Mouse (Mus musculus): Measurements from ENCODE around the gene Pnpla1. TPM values are rescaled to one million over a fixed set of nuclear protein-coding genes. Genes with fewer than 3 reads are reported as not detected.
"Not testable (repeated sequence)": the region's sequence is repeated elsewhere in the genome, so short reads cannot be mapped to it uniquely, and the experiment has no call there.

Gene Pnpla1
- polyA plus RNA-seq (2012; rRNA removed) = 0.32 and 0.40 TPM in 2 replicates

DNA sequence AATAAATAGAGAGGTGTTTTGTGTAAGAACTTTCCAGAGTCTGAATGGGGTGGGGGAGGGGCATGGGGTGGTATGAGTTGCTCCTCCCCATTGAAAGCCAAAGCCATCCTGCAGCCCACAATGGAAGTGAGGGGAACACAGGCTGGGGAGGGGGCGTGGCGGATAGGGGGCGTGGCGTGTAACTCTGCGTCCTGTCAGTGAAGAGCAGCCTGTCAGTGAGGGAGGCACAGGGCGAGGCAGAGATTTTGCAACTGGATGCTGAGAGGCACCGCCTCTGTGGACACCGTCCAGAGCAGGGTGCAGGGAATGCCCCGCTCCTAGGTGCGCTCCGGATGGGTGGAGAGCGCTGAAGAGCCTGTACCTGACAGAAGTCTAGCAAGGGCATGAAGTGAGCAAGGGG lies at the start of gene Pnpla1:
Gene Pnpla1, plus strand, starts transcription at position 207 of the 400 bp plus-strand sequence.
- H3K4me3 ChIP-seq (ENCODE audit: insufficient read depth, low read length) = no peak within 1 kb of the TSS
- TF ChIP-seq CTCF (IDR thresholded peaks at IDR 0.05; ENCODE audit: extremely low read depth, insufficient read depth, low read length) (no peak), POLR2A (IDR thresholded peaks at IDR 0.05; ENCODE audit: extremely low read depth, insufficient read depth, low read length) (no peak)
- H3K4me1 ChIP-seq (ENCODE audit: control insufficient read depth, insufficient read depth, low read length) = peaks cover 2% of the 10 kb centered on the region; the same call in 1 of the 2 replicates
- H3K27ac ChIP-seq (ENCODE audit: insufficient read depth, low read length) = no peak within 1 kb of the TSS

DNA sequence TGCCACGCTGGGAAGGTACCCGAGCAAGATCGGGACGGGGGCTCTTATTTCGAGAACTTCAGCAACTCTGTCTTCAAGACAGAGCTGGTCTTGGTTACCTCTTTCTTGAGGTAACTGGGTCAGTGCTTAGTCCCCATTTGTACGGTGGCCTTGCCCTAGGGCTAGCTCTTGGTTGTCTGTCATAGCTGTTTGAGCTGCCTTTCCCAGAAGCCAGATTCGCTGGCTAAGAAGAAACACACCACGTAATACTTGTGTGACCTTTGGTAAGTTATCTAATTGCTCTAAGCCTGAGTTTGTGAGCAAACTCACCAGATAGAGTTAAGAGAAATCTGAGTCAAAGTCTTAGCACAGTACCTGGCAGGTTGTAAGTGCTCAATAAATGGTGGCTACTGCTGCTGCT lies 49.5 kb upstream of the Pnpla1 start:
- H3K4me3 ChIP-seq (ENCODE audit: insufficient read depth, low read length) = no peak overlapping the region
- H3K4me1 ChIP-seq (ENCODE audit: control insufficient read depth, insufficient read depth, low read length) = no peaks in the 10 kb centered on the region
- no peak for TF ChIP-seq POLR2A (IDR thresholded peaks at IDR 0.05; ENCODE audit: extremely low read depth, insufficient read depth, low read length)
- TF ChIP-seq CTCF (IDR thresholded peaks at IDR 0.05; ENCODE audit: extremely low read depth, insufficient read depth, low read length) = no peak
- no peak overlapping the region for H3K27ac ChIP-seq (ENCODE audit: insufficient read depth, low read length)

DNA sequence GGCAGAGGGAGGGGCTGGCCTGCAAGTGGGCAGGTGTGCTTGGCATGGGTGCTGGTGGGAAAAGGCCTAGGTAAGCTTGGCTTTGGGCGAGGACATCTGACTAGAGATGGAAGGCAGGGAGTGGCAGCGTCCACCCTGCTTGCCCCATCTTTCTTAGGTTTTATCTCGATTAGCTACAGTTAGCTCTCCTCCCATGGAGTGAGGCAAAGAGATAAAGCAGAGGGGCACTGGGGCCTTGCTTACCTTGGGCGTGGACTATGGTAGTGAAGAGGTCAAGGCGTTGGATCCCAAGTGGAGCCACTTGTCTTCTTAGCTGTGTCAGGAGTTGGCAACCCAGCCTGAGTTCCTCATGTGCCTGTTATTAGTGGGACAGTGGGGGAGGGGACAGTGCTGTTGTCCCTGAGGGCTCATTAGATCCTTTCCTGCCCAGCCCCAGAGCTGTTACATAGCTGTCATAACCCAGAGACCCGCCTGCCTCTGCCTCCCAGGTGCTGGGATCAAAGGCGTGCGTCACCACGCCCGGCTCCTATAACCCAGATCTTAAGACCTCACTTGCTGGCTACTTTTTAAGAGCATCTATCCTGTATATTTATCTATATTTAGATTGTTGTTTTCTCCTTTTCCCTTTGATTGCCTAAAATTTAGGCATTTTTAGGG lies 48.9 kb upstream of the Pnpla1 start:
- no peak overlapping the region for H3K27ac ChIP-seq (ENCODE audit: insufficient read depth, low read length)
- H3K4me3 ChIP-seq (ENCODE audit: insufficient read depth, low read length) = no peak overlapping the region
- TF ChIP-seq POLR2A (IDR thresholded peaks at IDR 0.05; ENCODE audit: extremely low read depth, insufficient read depth, low read length) (no peak), CTCF (IDR thresholded peaks at IDR 0.05; ENCODE audit: extremely low read depth, insufficient read depth, low read length) (no peak)
- no peaks in the 10 kb centered on the region for H3K4me1 ChIP-seq (ENCODE audit: control insufficient read depth, insufficient read depth, low read length)

DNA sequence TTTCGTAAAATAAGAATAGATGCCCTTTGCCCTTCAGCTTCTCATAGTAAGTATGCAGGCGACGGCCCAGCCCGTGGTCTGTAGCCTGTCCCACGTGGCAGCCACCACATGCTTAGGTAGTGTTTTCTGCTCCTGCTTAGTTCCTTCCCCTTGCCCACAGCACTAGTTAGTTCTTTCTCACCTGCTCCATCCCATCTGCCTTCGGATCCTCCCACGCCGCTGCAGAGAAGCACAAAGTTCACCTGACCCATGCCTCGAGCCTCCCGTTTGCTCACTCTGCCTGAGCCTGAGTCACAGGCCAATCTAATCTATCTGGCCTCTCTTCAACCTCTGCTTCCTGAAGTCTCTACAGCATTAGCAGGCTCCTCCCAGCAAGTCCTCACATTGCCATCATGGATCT lies 45.9 kb upstream of the Pnpla1 start:
- Histone ChIP-seq H3K27ac (ENCODE audit: insufficient read depth, low read length) (no peak overlapping the region), H3K4me3 (ENCODE audit: insufficient read depth, low read length) (no peak overlapping the region), H3K4me1 (ENCODE audit: control insufficient read depth, insufficient read depth, low read length) (no peaks in the 10 kb centered on the region)
- no peak for TF ChIP-seq POLR2A (IDR thresholded peaks at IDR 0.05; ENCODE audit: extremely low read depth, insufficient read depth, low read length)

DNA sequence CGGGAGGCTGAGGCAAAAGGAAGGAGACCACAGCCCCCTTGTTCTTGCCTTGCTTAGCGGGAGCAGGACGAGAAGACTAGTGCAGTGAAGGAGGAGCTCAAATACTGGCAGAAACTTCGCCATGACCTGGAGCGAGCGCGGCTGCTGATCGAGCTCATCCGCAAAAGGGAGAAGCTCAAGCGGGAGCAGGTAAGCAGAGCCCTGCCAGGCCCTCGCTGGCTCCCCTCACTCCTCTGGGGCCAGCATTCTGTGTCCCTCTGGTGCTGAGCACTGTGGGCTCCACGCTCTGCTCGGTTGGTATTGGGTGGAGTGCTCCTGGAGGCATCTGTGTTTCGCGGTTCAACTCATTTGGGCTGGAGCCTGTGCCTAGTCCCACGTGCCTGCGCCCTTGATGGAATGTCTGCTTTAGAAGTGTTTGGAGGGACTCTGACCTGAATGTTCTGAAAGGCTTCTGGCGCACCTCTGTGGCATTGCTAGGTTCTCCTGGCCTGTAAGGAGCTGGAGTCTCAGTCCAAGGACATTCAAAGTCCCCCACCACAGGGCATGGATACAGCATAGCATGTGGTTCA lies 43.6 kb upstream of the Pnpla1 start:
- no peak overlapping the region for H3K4me3 ChIP-seq (ENCODE audit: insufficient read depth, low read length)
- no peak overlapping the region for H3K27ac ChIP-seq (ENCODE audit: insufficient read depth, low read length)
- TF ChIP-seq CTCF (IDR thresholded peaks at IDR 0.05; ENCODE audit: extremely low read depth, insufficient read depth, low read length) = no peak
- no peak for TF ChIP-seq POLR2A (IDR thresholded peaks at IDR 0.05; ENCODE audit: extremely low read depth, insufficient read depth, low read length)
- no peaks in the 10 kb centered on the region for H3K4me1 ChIP-seq (ENCODE audit: control insufficient read depth, insufficient read depth, low read length)

DNA sequence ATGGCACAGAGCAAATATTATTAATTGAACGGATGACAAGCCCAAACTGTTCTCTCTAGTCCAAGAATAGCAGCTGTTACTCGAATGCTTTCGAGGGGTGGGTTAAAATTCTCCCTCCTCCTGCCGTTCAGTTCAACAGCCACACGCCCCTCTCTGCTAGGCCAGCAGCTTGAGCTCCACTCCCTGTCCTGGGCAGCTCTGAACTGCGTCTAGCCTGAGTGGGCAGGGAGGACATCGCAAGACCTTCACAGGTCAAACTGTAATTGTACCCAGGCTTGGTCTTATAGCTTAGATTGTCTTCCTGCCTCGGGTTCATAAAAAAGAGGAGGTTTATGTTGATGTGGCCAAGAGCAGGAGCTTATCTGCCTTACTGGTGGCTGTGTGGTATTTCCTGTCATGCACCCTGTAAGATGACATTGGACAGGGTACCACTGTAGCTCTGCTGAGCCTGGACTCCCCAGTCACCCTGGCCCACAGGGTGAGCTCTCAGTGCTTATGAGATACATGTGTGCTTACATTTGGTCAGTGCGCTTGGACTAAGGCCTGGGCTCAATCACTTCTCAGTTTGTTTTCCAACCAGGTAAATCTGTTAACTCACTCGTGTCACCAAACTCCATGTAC lies 42.7 kb upstream of the Pnpla1 start:
- TF ChIP-seq CTCF (IDR thresholded peaks at IDR 0.05; ENCODE audit: extremely low read depth, insufficient read depth, low read length) = no peak
- TF ChIP-seq POLR2A (IDR thresholded peaks at IDR 0.05; ENCODE audit: extremely low read depth, insufficient read depth, low read length) = no peak
- Histone ChIP-seq H3K4me1 (ENCODE audit: control insufficient read depth, insufficient read depth, low read length) (no peaks in the 10 kb centered on the region), H3K4me3 (ENCODE audit: insufficient read depth, low read length) (no peak overlapping the region), H3K27ac (ENCODE audit: insufficient read depth, low read length) (no peak overlapping the region)

DNA sequence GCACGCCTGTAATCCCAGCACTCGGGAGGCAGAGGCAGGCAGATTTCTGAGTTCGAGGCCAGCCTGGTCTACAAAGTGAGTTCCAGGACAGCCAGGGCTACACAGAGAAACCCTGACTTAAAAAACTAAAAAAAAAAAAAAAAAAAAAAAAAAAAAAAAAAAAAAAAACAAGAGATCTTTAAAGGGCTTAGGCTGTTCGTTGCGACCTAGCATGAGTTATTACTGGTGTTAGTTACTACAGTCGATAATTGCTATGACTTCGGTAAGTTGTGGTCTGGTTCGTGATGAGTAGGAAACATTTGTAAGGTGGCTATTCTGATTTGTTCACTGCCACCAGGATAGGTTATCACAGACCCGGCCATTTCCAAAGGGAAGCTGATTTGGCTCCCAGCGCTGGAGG lies 41.9 kb upstream of the Pnpla1 start:
- not testable (repeated sequence) for H3K4me1 ChIP-seq (ENCODE audit: control insufficient read depth, insufficient read depth, low read length); H3K27ac ChIP-seq (ENCODE audit: insufficient read depth, low read length); H3K4me3 ChIP-seq (ENCODE audit: insufficient read depth, low read length)

DNA sequence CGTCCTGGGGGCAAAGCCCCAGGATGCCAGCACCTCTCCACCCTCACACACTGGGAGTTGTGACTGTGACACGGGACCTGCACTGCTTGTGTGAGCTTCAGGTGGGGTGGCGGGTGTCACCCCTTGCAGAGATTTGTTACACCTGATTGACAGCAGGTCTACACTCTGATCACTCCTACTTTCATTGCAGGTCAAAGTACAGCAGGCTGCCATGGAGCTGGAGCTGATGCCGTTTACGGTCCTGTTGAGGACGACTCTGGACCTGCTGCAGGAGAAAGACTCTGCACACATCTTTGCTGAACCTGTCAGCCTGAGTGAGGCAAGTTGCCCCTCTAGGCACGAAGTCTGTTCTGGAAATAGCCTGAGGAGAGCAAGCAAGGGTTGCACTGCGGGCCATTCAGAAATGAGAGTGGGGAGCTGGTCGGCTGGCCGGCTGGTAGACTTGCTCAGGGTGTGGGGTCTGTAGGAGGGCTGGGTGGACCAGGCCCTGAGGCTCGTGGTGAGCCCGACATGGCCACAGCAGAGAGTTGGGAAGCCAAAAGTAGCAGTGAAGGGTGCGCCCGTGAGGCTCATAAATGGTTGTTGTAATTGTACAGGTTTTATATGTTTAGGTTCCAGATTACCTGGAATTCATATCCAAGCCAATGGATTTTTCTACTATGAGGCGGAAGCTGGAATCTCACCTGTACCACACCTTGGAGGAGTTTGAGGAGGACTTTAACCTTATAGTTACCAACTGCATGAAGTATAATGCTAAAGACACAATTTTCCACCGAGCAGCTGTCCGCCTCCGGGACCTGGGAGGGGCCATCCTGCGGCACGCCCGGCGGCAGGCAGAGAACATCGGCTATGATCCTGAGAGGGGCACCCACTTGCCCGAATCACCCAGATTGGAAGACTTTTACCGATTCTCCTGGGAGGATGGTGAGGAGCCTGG lies 41.1 kb upstream of the Pnpla1 start:
- no peak overlapping the region for H3K4me3 ChIP-seq (ENCODE audit: insufficient read depth, low read length)
- no peaks in the 10 kb centered on the region for H3K4me1 ChIP-seq (ENCODE audit: control insufficient read depth, insufficient read depth, low read length)
- no peak overlapping the region for H3K27ac ChIP-seq (ENCODE audit: insufficient read depth, low read length)
- no peak for TF ChIP-seq POLR2A (IDR thresholded peaks at IDR 0.05; ENCODE audit: extremely low read depth, insufficient read depth, low read length)
- TF ChIP-seq CTCF (IDR thresholded peaks at IDR 0.05; ENCODE audit: extremely low read depth, insufficient read depth, low read length) = no peak

DNA sequence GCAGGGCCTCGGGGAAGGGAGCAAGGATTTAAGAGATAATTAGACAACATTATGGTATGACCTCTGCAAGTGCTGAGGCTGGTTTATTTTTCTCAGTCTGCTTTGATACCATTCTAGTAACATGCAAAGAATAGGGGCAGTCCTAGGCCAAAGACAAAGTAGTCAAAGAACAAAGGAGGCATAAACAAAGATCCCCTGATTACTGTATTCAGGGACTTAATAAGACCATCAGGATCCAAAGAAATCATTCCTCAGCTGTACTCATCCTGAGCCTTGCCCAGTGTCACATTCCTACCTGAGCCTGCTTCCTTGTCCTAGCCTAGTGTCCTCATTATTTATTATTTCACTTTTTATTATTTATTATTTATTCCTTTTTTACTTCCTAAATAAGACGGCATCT lies 38.0 kb upstream of the Pnpla1 start:
- Histone ChIP-seq H3K27ac (ENCODE audit: insufficient read depth, low read length) (no peak overlapping the region), H3K4me1 (ENCODE audit: control insufficient read depth, insufficient read depth, low read length) (peaks cover 1% of the 10 kb centered on the region; the same call in 1 of the 2 replicates), H3K4me3 (ENCODE audit: insufficient read depth, low read length) (no peak overlapping the region)
- TF ChIP-seq POLR2A (IDR thresholded peaks at IDR 0.05; ENCODE audit: extremely low read depth, insufficient read depth, low read length) = no peak
- no peak for TF ChIP-seq CTCF (IDR thresholded peaks at IDR 0.05; ENCODE audit: extremely low read depth, insufficient read depth, low read length)

Data from cortical plate, adult 2 months (tissue).